Mouse (Mus musculus): Measurements from ENCODE around the gene Ccdc88a. TPM values are rescaled to one million over a fixed set of nuclear protein-coding genes. Genes with fewer than 3 reads are reported as not detected.
A peak's percentile ranks its signal among the peaks of the same experiment; 100 is the strongest.

Gene Ccdc88a
- polyA plus RNA-seq, 1 experiment = 0.52 TPM

DNA sequence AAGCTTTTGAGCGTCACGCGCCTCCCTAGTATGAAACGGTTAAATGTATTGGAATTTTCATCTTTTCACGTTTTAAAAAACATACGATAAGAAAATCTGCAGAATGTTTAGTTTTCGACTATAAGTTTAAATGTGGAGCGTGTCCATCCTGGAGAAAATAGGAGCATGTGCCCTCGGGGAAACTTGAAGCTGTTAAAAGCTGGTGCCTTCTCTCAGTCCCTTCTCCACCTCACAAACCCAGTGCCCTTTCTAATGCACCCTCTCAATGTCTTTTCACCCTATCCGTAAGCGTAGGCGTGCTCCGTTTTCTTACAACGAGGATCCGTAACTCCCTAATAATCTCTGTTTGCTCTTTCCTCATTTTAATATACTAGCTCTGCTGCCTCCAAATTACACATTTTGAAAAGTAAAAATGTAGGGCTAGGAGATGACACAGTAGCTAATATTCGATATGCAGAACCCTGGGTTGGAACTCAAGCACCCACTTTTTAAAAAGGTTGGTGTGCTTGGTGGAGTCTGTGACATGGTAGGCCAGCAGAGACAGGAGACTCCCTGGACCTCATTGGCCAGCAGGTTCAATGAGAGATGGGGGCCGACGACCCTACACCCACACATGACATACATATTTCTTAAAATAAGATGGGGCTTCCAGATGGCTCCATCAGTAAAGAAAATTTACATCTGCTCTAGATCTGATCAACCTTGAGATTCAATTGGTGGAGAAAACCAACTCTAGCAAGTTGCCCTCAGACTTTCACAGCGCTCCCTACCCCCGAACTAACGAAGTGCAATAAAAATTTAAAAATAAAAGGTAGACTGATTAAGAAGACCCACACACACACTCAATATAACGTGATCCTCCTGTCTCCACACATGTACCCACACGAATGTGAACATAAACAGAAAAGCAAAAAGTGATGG is 175.3 kb downstream of the Ccdc88a start:
- peak overlapping the region; percentile 91 for H3K4me3 ChIP-seq (ENCODE audit: low read depth, low read length)
- H3K27ac ChIP-seq (ENCODE audit: insufficient read depth, low read depth, low read length) = peak overlapping the region; percentile 51
- TF ChIP-seq POLR2A (IDR thresholded peaks at IDR 0.05; ENCODE audit: low read depth, low read length) = no peak
- TF ChIP-seq CTCF (IDR thresholded peaks at IDR 0.05; ENCODE audit: extremely low read depth, insufficient read length, insufficient replicate concordance, low read depth, low read length) = no peak
- peaks cover 17% of the 10 kb centered on the region for H3K36me3 ChIP-seq (ENCODE audit: control insufficient read depth, insufficient read depth, low read length)
- H3K4me1 ChIP-seq (ENCODE audit: control insufficient read depth, insufficient read depth, insufficient read length, low read length) = peaks cover 2% of the 10 kb centered on the region; the same call in 1 of the 2 replicates
- WGBS = 19% methylated on average over 23 of the region's 23 CpGs
- H3K27me3 ChIP-seq (ENCODE audit: control insufficient read depth, insufficient read depth, low read length) = no peaks in the 10 kb centered on the region

DNA sequence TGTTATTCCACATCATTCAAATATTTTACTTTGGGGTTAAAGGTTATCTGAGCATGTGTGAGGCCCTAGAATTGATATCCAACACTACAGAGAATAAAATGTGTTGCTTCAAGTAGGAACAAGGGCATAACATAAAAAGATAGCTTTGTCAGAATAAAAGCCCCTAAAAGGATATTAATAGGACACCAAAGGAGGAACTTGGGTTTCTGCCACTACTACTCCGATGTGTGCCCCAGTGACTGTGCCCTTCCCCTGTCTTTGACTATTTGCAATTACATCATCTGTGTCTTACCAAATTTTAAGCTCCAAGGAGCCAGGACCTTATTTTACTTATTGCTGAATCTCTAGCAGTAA is 175.9 kb downstream of the Ccdc88a start:
- Histone ChIP-seq H3K36me3 (ENCODE audit: control insufficient read depth, insufficient read depth, low read length) (peaks cover 12% of the 10 kb centered on the region), H3K4me1 (ENCODE audit: control insufficient read depth, insufficient read depth, insufficient read length, low read length) (peaks cover 2% of the 10 kb centered on the region; the same call in 1 of the 2 replicates), H3K27ac (ENCODE audit: insufficient read depth, low read depth, low read length) (no peak overlapping the region), H3K27me3 (ENCODE audit: control insufficient read depth, insufficient read depth, low read length) (no peaks in the 10 kb centered on the region), H3K4me3 (ENCODE audit: low read depth, low read length) (no peak overlapping the region)
- WGBS = 81% methylated on average over 1 of the region's 1 CpGs
- no peak for TF ChIP-seq POLR2A (IDR thresholded peaks at IDR 0.05; ENCODE audit: low read depth, low read length)
- TF ChIP-seq CTCF (IDR thresholded peaks at IDR 0.05; ENCODE audit: extremely low read depth, insufficient read length, insufficient replicate concordance, low read depth, low read length) = no peak

Other genes with a start within 250 kb of the Ccdc88a start
- 1.7 and 2.6 TPM in 2 replicates for gene Pnpt1, start 242.9 kb upstream of the Ccdc88a start, polyA plus RNA-seq (2012; rRNA removed)
- 2.6 and 6.4 TPM in 2 replicates for gene Ppp4r3b, start 200.8 kb upstream of the Ccdc88a start, polyA plus RNA-seq (2012; rRNA removed)
- 0.30 and 0.33 TPM in 2 replicates for gene Cfap36, start 126.2 kb upstream of the Ccdc88a start, polyA plus RNA-seq (2012; rRNA removed)
- 0.09 and 0.47 TPM in 2 replicates for gene Prorsd1, start 141.4 kb downstream of the Ccdc88a start, polyA plus RNA-seq (2012; rRNA removed)
- 2.7 and 3.4 TPM in 2 replicates for gene Mtif2, start 152.8 kb downstream of the Ccdc88a start, polyA plus RNA-seq (2012; rRNA removed)
- gene Clhc1, start 174.3 kb downstream of the Ccdc88a start, polyA plus RNA-seq (2012; rRNA removed) = not detected in 2 replicates
- 12.8 and 16.2 TPM in 2 replicates for gene Rps27a, start 174.5 kb downstream of the Ccdc88a start, polyA plus RNA-seq (2012; rRNA removed)